Mouse (Mus musculus): ENCODE data around the gene Zbtb5. TPM values are rescaled to one million over a fixed set of nuclear protein-coding genes. Genes with fewer than 3 reads are reported as not detected.

Gene Zbtb5
- total and polyA plus RNA-seq, 3 experiments, result 9.1 to 10.2 TPM; not detected in 1

Other genes with a start within 250 kb of the Zbtb5 start
- gene Grhpr, start 31.0 kb downstream of the Zbtb5 start, total RNA-seq (2012; rRNA removed), result 27.3 and 43.0 TPM in 2 replicates
- gene Grhpr, start 31.0 kb downstream of the Zbtb5 start, polyA plus RNA-seq (2012; ENCODE audit: insufficient read depth in 1 of 2, insufficient read length in 2 of 2, low read depth in 1 of 2, low replicate concordance in 2 of 2, missing spikeins in 1 of 2), result 10 to 100 TPM in 1 of 2 experiments, not detected in 1; 76.4 TPM
- gene Polr1e, start 6.2 kb upstream of the Zbtb5 start, total RNA-seq (2012; rRNA removed), result 35.4 and 40.8 TPM in 2 replicates
- 10 to 100 TPM in 1 of 2 experiments, not detected in 1; 51.5 TPM for gene Polr1e, start 6.2 kb upstream of the Zbtb5 start, polyA plus RNA-seq (2012; ENCODE audit: insufficient read depth in 1 of 2, insufficient read length in 2 of 2, low read depth in 1 of 2, low replicate concordance in 2 of 2, missing spikeins in 1 of 2)
- gene Fbxo10, start 72.2 kb upstream of the Zbtb5 start, total RNA-seq (2012; rRNA removed), result 2.0 and 2.2 TPM in 2 replicates
- 1 to 10 TPM in 1 of 2 experiments, not detected in 1; 6.5 TPM for gene Fbxo10, start 72.2 kb upstream of the Zbtb5 start, polyA plus RNA-seq (2012; ENCODE audit: insufficient read depth in 1 of 2, insufficient read length in 2 of 2, low read depth in 1 of 2, low replicate concordance in 2 of 2, missing spikeins in 1 of 2)
- 545 and 639 TPM in 2 replicates for gene Tomm5, start 95.7 kb upstream of the Zbtb5 start, total RNA-seq (2012; rRNA removed)
- 100 to 1,000 TPM in 1 of 2 experiments, not detected in 1; 309 TPM for gene Tomm5, start 95.7 kb upstream of the Zbtb5 start, polyA plus RNA-seq (2012; ENCODE audit: insufficient read depth in 1 of 2, insufficient read length in 2 of 2, low read depth in 1 of 2, low replicate concordance in 2 of 2, missing spikeins in 1 of 2)
- 0.16 and 0.23 TPM in 2 replicates for gene Frmpd1, start 172.5 kb upstream of the Zbtb5 start, total RNA-seq (2012; rRNA removed)
- gene Frmpd1, start 172.5 kb upstream of the Zbtb5 start, polyA plus RNA-seq (2012; ENCODE audit: insufficient read depth in 1 of 2, insufficient read length in 2 of 2, low read depth in 1 of 2, low replicate concordance in 2 of 2, missing spikeins in 1 of 2), result under 1 TPM in 1 of 2 experiments, not detected in 1; 0.47 TPM